Mouse (Mus musculus): ENCODE measurements around the gene Car10. TPM values are rescaled to one million over a fixed set of nuclear protein-coding genes. Genes with fewer than 3 reads are reported as not detected.
A peak's percentile ranks its signal among the peaks of the same experiment; 100 is the strongest.

Car10 gene
- 0.61 and 4.9 TPM in 2 replicates for polyA plus RNA-seq (2016; fragmentation: Nextera tagmentation; extraction: Ambion mirVana)

DNA sequence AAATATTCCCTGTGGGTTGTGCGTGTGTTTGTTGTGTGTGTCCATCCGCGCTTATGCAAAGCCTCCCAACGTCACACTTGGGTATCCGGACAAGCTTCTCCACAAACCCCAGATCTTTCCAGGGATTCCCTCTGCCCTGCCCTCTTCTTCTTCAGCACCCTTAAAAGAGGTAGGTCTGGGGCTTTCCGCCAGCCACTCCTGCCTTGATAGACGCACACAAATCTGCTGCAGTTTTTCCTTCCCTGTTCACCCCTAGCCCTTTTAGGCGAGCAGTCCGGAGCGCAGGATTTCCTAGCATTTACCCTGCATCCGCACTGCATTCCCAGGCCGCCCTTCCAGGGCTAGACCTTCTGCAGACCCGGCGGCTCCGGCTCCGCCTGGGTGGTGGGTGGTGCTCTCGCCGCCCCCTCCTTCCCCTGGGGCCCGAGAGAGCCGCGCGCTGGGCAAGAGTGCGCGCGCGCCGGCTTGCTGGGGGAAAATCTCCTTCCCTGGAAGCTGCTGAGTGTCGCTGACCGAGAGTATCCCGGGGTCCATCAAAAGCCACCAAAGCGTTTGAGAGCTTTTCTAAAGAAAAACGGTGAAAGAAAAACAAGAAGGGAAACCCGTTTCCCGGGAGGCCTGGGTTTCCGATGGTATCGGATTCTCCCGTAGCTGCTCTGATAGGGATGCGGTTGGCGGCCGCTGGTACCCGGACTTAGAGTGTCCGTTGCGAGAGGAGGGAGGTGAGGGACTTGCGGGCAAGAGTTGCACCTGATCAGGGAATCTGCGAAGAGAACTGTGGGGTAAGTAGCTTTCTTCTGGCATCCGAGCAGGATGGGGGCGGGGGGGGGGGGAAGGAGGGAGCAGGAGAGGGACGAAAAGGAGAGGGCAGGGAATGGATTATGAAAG is at the start of gene Car10:
Car10 (plus strand) TSS at position 88 of the 888 bp plus-strand sequence.
- Histone ChIP-seq H3K27ac (0 out of 2 replicates have a peak within 1 kb of the TSS, but pooled peaks have one; percentile 29), H3K4me1 (replicated peaks) (peaks cover 30% of the 10 kb centered on the region), H3K27me3 (ENCODE audit: insufficient read depth, poor library complexity, severe bottlenecking) (peaks cover 62% of the 10 kb centered on the region), H3K36me3 (no peaks in the 10 kb centered on the region), H3K4me3 (peak within 1 kb of the TSS; percentile 62), H3K9me3 (no peaks in the 10 kb centered on the region)
- WGBS = under 1% methylated on average over 48 of the region's 48 CpGs
- peak; percentile 49 for DNase-seq (ENCODE audit: low spot score)

DNA sequence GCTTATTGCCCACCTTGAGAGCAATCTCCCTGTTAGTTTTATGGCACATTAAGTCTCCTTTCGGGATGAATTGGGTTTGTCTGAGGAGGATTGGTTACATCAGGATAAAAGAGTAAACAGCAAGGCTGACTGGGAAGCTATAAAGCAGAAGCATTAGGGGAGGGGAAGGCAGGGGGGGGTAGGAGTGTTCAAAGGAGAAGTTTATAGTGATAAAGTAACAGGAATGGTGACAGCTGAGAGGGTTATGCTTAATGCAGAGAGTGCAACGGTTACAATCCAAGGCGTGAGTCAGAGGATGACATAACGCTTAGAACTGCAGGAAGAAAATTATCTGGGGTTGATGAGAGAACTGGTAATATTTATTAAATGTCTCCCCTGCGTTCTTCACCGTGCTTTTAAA is 32.8 kb upstream of the Car10 start:
- no peaks in the 10 kb centered on the region for H3K36me3 ChIP-seq
- WGBS = 88% methylated on average over 6 of the region's 6 CpGs

DNA sequence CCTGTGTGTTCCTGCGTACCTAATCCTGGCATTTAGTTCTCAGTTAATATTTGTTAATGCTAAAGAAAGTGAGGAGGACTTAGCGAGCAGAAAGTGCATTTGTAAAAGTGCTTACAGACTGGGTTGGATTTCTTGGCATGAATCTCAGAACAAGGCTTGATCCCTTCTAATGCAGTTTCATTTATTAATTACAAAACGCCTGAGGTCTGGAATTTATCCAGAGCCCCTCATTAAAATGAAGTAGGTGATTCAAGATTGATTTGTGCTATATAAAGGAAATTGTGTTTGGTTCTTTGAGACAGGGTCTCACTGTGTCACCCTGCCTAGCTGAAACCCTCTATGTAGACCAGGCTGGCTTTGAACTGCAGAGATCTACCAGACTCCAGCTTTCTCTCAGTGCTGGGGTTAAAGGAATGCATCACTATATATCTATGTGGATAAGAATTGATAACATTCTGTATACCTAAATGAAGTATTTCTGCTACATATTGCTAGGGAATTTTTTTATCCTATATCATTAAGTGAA is 32.1 kb upstream of the Car10 start:
- no peak overlapping the region for H3K4me3 ChIP-seq
- WGBS = 80% methylated on average over 3 of the region's 3 CpGs
- no peaks in the 10 kb centered on the region for H3K4me1 ChIP-seq (replicated peaks)
- H3K36me3 ChIP-seq = no peaks in the 10 kb centered on the region
- no peaks in the 10 kb centered on the region for H3K27me3 ChIP-seq (ENCODE audit: insufficient read depth, poor library complexity, severe bottlenecking)
- DNase-seq (ENCODE audit: low spot score) = no peak
- no peaks in the 10 kb centered on the region for H3K9me3 ChIP-seq
- no peak overlapping the region for H3K27ac ChIP-seq

More for the DNA sequence above, 32.8 kb upstream of the Car10 start:
- Histone ChIP-seq H3K9me3 (no peaks in the 10 kb centered on the region), H3K27me3 (ENCODE audit: insufficient read depth, poor library complexity, severe bottlenecking) (no peaks in the 10 kb centered on the region), H3K27ac (no peak overlapping the region), H3K4me3 (no peak overlapping the region), H3K4me1 (replicated peaks) (no peaks in the 10 kb centered on the region)
- DNase-seq (ENCODE audit: low spot score) = no peak

DNA sequence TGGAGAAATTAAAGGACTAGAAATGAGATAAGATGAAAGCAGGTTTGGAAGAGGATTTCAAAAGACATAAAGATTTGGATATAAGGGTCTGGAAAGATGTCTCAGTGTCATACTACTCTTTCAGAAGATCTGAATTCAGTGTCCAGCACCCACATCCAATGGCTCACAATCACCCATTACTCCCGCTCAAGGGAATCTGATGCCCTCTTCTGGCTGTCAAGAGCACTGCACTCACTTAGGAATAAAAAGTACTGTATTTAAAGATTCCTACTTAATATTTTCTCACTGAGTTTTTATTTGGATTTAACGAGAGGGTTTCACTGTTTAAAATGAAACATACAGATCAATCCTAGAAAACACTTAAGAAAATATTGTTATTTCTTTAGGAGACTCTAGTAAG is 2.2 kb upstream of the Car10 start:
- no peak overlapping the region for H3K27ac ChIP-seq
- no peak overlapping the region for H3K4me3 ChIP-seq
- H3K27me3 ChIP-seq (ENCODE audit: insufficient read depth, poor library complexity, severe bottlenecking) = peaks cover 39% of the 10 kb centered on the region
- H3K4me1 ChIP-seq (replicated peaks) = peaks cover 30% of the 10 kb centered on the region
- H3K36me3 ChIP-seq = no peaks in the 10 kb centered on the region
- DNase-seq (ENCODE audit: low spot score) = no peak
- 27% methylated on average over 2 of the region's 2 CpGs for WGBS
- no peaks in the 10 kb centered on the region for H3K9me3 ChIP-seq

DNA sequence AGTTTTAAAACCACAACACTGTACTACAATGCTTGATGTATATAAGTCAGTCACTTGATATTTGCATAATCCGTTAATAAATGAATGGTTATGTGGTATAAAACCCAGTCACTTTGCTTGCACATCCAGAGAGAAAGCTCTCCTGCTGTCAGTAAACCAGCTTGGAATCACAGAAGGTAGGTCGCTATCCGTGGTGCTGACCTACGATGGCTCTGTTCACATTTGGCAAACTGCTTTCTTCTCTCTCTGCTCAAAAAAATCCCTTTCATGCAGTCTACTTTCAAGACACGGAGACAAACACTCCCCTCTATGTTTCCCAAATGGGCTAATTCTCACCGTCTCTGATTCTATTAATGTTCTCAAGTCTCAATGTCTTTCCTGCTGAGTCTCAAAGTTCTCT is 827 bp upstream of the Car10 start:
- no peaks in the 10 kb centered on the region for H3K9me3 ChIP-seq
- peak overlapping the region; percentile 62 for H3K4me3 ChIP-seq
- WGBS = 0% methylated on average over 6 of the region's 6 CpGs
- no peaks in the 10 kb centered on the region for H3K36me3 ChIP-seq
- DNase-seq (ENCODE audit: low spot score) = peak; percentile 65
- H3K27ac ChIP-seq = no peak overlapping the region
- H3K4me1 ChIP-seq (replicated peaks) = peaks cover 30% of the 10 kb centered on the region
- peaks cover 53% of the 10 kb centered on the region for H3K27me3 ChIP-seq (ENCODE audit: insufficient read depth, poor library complexity, severe bottlenecking)

DNA sequence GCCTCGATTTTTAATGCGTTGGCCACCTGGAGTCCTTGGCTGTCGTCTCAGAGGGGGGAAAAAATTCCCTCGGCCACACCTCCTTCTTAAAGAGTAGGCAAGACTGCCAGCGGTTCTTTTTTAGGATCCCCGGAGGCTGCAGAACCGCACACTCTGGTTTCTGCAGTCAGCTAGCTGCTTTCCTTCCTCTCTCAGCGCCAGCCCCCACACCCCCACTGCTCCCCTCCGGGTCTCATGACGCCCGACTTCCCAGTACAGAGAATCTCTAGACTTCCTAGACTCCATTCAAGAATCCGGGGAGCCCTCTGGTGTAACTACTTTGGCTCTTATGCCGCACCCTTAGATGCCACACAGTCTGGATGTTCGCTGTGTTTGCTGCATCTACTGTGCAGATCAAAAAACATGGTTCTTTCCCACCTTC is 387 bp upstream of the Car10 start:
- Histone ChIP-seq H3K27me3 (ENCODE audit: insufficient read depth, poor library complexity, severe bottlenecking) (peaks cover 58% of the 10 kb centered on the region), H3K9me3 (no peaks in the 10 kb centered on the region), H3K27ac (no peak overlapping the region), H3K4me1 (replicated peaks) (peaks cover 30% of the 10 kb centered on the region), H3K36me3 (no peaks in the 10 kb centered on the region), H3K4me3 (peak overlapping the region; percentile 62)
- 3% methylated on average over 14 of the region's 14 CpGs for WGBS
- DNase-seq (ENCODE audit: low spot score) = peak; percentile 7

DNA sequence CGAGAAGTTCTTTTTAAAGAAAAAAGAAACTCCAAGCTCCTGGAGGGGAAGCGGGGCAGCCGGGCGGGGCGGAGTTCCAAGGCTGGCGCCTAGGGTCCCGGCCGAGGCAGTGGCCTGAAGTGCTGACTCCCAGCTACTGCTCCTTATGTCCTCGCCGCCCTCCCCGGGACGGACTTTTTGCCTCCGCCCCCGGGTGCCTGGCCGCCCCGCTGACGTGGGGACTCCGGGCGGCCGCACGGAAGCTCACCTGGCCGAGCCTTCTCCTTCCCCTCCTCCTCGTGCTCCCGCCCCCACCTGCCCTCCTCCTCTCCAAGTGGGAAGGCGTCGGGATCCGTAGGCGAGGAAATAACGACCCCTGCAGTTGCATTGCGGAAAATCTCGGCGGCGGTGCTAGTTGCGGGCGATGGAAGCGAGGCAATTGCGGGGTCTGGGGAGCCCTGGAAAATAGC is 1.1 kb downstream of the Car10 start:
- Histone ChIP-seq H3K36me3 (no peaks in the 10 kb centered on the region), H3K4me3 (peak overlapping the region; percentile 62), H3K9me3 (no peaks in the 10 kb centered on the region), H3K27ac (0 out of 2 replicates have a peak overlapping the region, but pooled peaks have one; percentile 29), H3K4me1 (replicated peaks) (peaks cover 30% of the 10 kb centered on the region), H3K27me3 (ENCODE audit: insufficient read depth, poor library complexity, severe bottlenecking) (peaks cover 62% of the 10 kb centered on the region)
- WGBS = under 1% methylated on average over 37 of the region's 37 CpGs
- peak; percentile 47 for DNase-seq (ENCODE audit: low spot score)

DNA sequence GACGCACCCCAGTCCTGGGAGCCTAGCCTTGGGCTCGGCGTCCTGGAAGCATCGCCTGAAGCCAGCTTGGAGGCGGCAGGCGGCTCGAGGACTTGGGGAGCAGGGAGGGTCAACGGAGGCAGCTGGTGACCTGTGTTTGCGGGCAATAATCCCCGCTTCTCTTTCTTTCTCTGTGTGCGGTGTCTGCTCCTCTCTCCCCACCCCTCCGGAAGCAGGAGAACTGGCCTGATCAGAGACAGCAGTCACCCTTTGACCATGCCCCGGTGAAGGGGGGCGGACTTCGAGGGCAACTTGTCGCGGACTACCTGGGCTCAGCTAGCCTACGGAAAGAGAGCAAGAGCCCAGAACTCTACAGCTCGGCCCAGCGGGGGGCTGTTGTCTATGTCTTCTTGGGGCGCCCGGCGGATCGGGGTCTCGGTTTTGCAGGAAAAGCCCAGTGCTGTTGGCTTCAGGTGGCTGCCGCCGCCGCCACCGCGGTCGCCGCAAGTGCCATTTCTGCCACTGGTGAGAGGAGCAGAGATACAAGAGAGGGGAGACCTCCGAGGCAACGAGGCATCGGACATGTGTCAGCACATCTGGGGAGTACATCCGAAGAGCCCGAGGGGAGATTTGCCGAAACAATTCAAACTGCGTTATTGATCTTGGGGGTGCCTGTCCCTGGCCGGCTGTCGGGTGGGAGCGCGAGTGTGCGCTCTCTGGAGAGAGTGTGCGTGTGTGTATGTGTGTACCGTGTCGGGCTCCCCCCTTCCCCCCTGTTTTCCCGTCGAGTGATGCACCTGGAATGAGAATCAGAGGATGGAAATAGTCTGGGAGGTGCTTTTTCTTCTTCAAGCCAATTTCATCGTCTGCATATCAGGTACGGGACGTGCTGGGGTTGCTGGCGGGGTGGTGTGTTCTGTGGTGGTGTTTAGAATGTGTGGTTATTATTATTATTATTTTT is 1.9 kb downstream of the Car10 start:
- peak; percentile 24 for DNase-seq (ENCODE audit: low spot score)
- Histone ChIP-seq H3K4me3 (peak overlapping the region; percentile 62), H3K27ac (0 out of 2 replicates have a peak overlapping the region, but pooled peaks have one; percentile 29), H3K36me3 (no peaks in the 10 kb centered on the region), H3K9me3 (no peaks in the 10 kb centered on the region), H3K4me1 (replicated peaks) (peaks cover 30% of the 10 kb centered on the region), H3K27me3 (ENCODE audit: insufficient read depth, poor library complexity, severe bottlenecking) (peaks cover 62% of the 10 kb centered on the region)
- WGBS = under 1% methylated on average over 53 of the region's 53 CpGs

DNA sequence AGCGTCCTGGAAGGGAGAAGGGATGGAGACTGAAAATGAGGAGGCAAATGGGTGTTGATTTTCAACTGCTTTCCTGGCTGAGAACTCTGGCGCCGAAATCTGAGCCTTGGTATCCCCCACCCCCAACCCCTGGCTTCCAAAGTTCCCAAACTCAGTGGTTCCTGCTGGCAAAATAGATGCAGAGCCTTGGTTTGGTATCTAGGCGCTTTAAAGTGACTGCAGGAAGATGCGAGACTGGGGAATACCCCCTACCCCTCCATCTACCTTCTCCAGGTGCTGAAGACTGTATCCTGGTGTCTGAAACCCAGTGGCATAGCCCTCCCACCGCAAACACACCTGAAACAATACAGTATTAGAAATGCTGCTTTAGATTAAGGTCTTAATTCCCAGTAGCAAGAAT is 2.8 kb downstream of the Car10 start:
- Histone ChIP-seq H3K9me3 (no peaks in the 10 kb centered on the region), H3K27ac (no peak overlapping the region), H3K4me3 (0 out of 2 replicates have a peak overlapping the region, but pooled peaks have one; percentile 62), H3K4me1 (replicated peaks) (peaks cover 30% of the 10 kb centered on the region), H3K36me3 (no peaks in the 10 kb centered on the region), H3K27me3 (ENCODE audit: insufficient read depth, poor library complexity, severe bottlenecking) (peaks cover 62% of the 10 kb centered on the region)
- no peak for DNase-seq (ENCODE audit: low spot score)
- 6% methylated on average over 6 of the region's 6 CpGs for WGBS

DNA sequence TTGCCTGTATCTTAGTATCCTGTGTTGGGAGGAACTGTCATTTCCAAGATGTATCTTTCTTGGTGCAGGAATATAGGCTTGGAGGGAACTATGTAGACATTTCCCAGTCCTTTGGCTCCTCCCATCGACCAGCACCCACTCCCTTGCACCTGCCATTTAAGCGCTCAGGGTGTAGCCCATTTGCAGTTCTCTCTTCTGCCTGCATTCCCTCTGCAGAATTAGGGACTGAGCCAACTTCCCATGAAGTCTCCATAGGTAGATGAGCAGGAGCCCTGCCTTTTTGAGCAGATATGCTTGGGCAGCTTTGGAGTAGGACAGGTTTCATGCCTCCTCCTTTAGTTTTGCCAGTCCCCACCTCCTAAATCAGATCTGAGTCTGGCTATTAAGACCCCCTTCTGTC is 3.3 kb downstream of the Car10 start:
- Histone ChIP-seq H3K4me3 (no peak overlapping the region), H3K36me3 (no peaks in the 10 kb centered on the region), H3K27me3 (ENCODE audit: insufficient read depth, poor library complexity, severe bottlenecking) (peaks cover 62% of the 10 kb centered on the region), H3K4me1 (replicated peaks) (peaks cover 30% of the 10 kb centered on the region), H3K27ac (no peak overlapping the region), H3K9me3 (no peaks in the 10 kb centered on the region)
- 11% methylated on average over 2 of the region's 2 CpGs for WGBS
- DNase-seq (ENCODE audit: low spot score) = no peak

DNA sequence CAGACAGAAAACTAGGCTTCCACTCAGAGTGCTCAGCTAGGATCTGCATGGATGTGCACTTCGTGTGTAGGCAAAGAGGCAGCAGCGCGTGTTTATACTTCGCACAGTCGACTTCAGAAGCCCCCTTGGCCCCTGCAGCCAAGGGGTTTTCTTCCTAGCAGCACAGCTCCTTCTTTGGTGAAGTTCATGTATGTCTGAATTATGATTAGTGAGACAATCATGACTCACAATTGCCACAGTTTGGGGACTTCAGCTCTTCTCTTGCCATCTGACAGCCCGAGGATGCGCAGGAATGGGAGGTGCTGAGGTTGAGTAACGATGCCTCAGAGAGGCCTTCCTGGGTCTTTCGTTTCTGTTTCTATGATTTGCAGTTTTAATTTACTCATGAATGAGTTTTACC is 4.5 kb downstream of the Car10 start:
- Histone ChIP-seq H3K27ac (no peak overlapping the region), H3K4me3 (no peak overlapping the region), H3K27me3 (ENCODE audit: insufficient read depth, poor library complexity, severe bottlenecking) (peaks cover 56% of the 10 kb centered on the region), H3K9me3 (no peaks in the 10 kb centered on the region), H3K36me3 (no peaks in the 10 kb centered on the region), H3K4me1 (replicated peaks) (peaks cover 27% of the 10 kb centered on the region)
- 87% methylated on average over 9 of the region's 9 CpGs for WGBS
- DNase-seq (ENCODE audit: low spot score) = no peak

DNA sequence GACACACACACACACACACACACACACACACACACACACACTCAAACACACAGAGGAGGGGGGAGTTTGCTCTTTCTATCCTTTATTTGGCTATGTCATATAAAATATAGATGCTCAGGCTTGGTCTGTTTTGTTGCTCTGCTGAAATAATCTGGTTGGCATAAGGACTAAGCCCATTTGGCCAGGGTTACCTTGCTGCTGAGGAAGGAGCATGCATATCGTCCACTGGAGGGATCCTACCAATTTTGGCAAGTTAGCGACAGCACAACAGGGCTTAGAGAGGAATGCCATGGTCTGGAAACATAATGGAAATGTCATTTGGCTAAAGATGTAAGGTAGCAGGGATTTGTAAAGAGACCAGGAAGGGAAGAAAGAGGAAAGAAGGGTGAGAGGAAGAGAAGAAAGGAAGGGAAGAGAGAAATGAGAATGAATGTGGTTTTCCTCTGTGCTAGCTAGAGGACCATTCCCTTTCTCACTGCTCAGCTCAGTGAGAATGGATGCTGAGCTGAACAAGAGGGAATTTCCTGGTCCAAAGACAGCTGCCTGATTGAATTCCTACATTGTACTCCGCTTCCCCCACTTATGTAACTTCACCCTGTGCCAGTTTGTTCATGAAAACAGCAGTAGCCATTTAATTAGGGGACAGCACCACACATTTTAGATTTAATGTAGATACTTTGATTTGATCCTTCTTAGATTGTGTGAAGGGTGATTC is 5.4 kb downstream of the Car10 start:
- H3K27me3 ChIP-seq (ENCODE audit: insufficient read depth, poor library complexity, severe bottlenecking) = peaks cover 47% of the 10 kb centered on the region

More for the DNA sequence above, 5.4 kb downstream of the Car10 start:
- no peak overlapping the region for H3K27ac ChIP-seq
- 64% methylated on average over 3 of the region's 3 CpGs for WGBS
- DNase-seq (ENCODE audit: low spot score) = no peak
- H3K4me1 ChIP-seq (replicated peaks) = peaks cover 18% of the 10 kb centered on the region
- H3K4me3 ChIP-seq = no peak overlapping the region
- no peaks in the 10 kb centered on the region for H3K36me3 ChIP-seq
- no peaks in the 10 kb centered on the region for H3K9me3 ChIP-seq

Measured in hindbrain, embryonic 10.5 days (tissue).